Mouse (Mus musculus): ENCODE results near the gene Plppr1.

Plppr1 gene

GRCm38 (mm10) chr4:49059021-49059401 lies at the start of gene Plppr1:
TSS of gene Plppr1 (plus strand) at chr4:49059273.
- DNase-seq (ENCODE audit: low read depth, low spot score): peak; percentile 68

GRCm38 (mm10) chr4:49016701-49017100 lies 42.4 kb upstream of the Plppr1 start:
- no peak for DNase-seq (ENCODE audit: low read depth, low spot score)

GRCm38 (mm10) chr4:49023221-49023620 lies 35.9 kb upstream of the Plppr1 start:
- no peak for DNase-seq (ENCODE audit: low read depth, low spot score)

GRCm38 (mm10) chr4:49038311-49038710 lies 20.8 kb upstream of the Plppr1 start:
- no peak for DNase-seq (ENCODE audit: low read depth, low spot score)

GRCm38 (mm10) chr4:49039854-49040253 lies 19.2 kb upstream of the Plppr1 start:
- no peak for DNase-seq (ENCODE audit: low read depth, low spot score)

GRCm38 (mm10) chr4:49041655-49042054 lies 17.4 kb upstream of the Plppr1 start:
- no peak for DNase-seq (ENCODE audit: low read depth, low spot score)

- peak; percentile 47 for DNase-seq (ENCODE audit: low read depth, low spot score)
Measured at GRCm38 (mm10) chr4:49050628-49051027, 8.4 kb upstream of the Plppr1 start.

- no peak for DNase-seq (ENCODE audit: low read depth, low spot score)
Measured at GRCm38 (mm10) chr4:49057916-49058315, 1.2 kb upstream of the Plppr1 start.

GRCm38 (mm10) chr4:49058557-49058956 lies 516 bp upstream of the Plppr1 start:
- DNase-seq (ENCODE audit: low read depth, low spot score): peak; percentile 5

- peak; percentile 16 for DNase-seq (ENCODE audit: low read depth, low spot score)
Measured at GRCm38 (mm10) chr4:49059402-49060381, 619 bp downstream of the Plppr1 start.

GRCm38 (mm10) chr4:49069471-49069870 lies 10.4 kb downstream of the Plppr1 start:
- DNase-seq (ENCODE audit: low read depth, low spot score): no peak

GRCm38 (mm10) chr4:49072886-49073285 lies 13.8 kb downstream of the Plppr1 start:
- DNase-seq (ENCODE audit: low read depth, low spot score): no peak

GRCm38 (mm10) chr4:49075881-49076280 lies 16.8 kb downstream of the Plppr1 start:
- no peak for DNase-seq (ENCODE audit: low read depth, low spot score)

- no peak for DNase-seq (ENCODE audit: low read depth, low spot score)
Measured at GRCm38 (mm10) chr4:49079399-49079798, 20.3 kb downstream of the Plppr1 start.

- no peak for DNase-seq (ENCODE audit: low read depth, low spot score)
Measured at GRCm38 (mm10) chr4:49088205-49088604, 29.1 kb downstream of the Plppr1 start.

- no peak for DNase-seq (ENCODE audit: low read depth, low spot score)
Measured at GRCm38 (mm10) chr4:49090461-49090860, 31.4 kb downstream of the Plppr1 start.

GRCm38 (mm10) chr4:49099448-49099847 lies 40.4 kb downstream of the Plppr1 start:
- no peak for DNase-seq (ENCODE audit: low read depth, low spot score)

- DNase-seq (ENCODE audit: low read depth, low spot score): no peak
Measured at GRCm38 (mm10) chr4:49101934-49102768, 43.1 kb downstream of the Plppr1 start.

GRCm38 (mm10) chr4:49102769-49103193 lies 43.7 kb downstream of the Plppr1 start:
- no peak for DNase-seq (ENCODE audit: low read depth, low spot score)

- no peak for DNase-seq (ENCODE audit: low read depth, low spot score)
Measured at GRCm38 (mm10) chr4:49104860-49105259, 45.8 kb downstream of the Plppr1 start.

- DNase-seq (ENCODE audit: low read depth, low spot score): no peak
Measured at GRCm38 (mm10) chr4:49107895-49108294, 48.8 kb downstream of the Plppr1 start.

- DNase-seq (ENCODE audit: low read depth, low spot score): no peak
Measured at GRCm38 (mm10) chr4:49108371-49108770, 49.3 kb downstream of the Plppr1 start.
